Mouse (Mus musculus) liver, embryonic 15.5 days (tissue): ENCODE results near the gene Maml2. TPM values are rescaled to one million over a fixed set of nuclear protein-coding genes. Genes with fewer than 3 reads are reported as not detected.

Experiments
- ATAC-seq: fragments of 200-750 bp; cut with Nextera tagmentation; 2 replicates; pipeline ENCODE4 v1.8.0; 2017; ENCODE audit warnings: moderate number of reproducible peaks, mild to moderate bottlenecking, moderate library complexity; ENCODE audit not compliant: insufficient read depth
- H3K27ac ChIP-seq: fragments of 300-500 bp; sonication (generic); replicated peaks from 2 replicates; pipeline ENCODE4 v1.5.1; 2015; ENCODE audit warnings: mild to moderate bottlenecking, inconsistent platforms
- H3K27me3 ChIP-seq: fragments of 300-500 bp; sonication (generic); 2 replicates; pipeline ENCODE4 v1.6.1; 2015; ENCODE audit warnings: mild to moderate bottlenecking, inconsistent platforms
- H3K36me3 ChIP-seq: fragments of 300-500 bp; sonication (generic); replicated peaks from 2 replicates; pipeline ENCODE4 v1.6.1; 2015; ENCODE audit warnings: moderate library complexity, mild to moderate bottlenecking, inconsistent platforms
- H3K4me1 ChIP-seq: fragments of 300-500 bp; sonication (generic); replicated peaks from 2 replicates; pipeline ENCODE4 v1.6.1; 2015; ENCODE audit warnings: inconsistent platforms
- H3K4me2 ChIP-seq: fragments of 300-500 bp; sonication (generic); 2 replicates; pipeline ENCODE4 v1.6.1; 2015; ENCODE audit warnings: moderate library complexity, mild to moderate bottlenecking, inconsistent platforms
- H3K4me3 ChIP-seq: fragments of 300-500 bp; sonication (generic); replicated peaks from 2 replicates; pipeline ENCODE4 v1.5.1; 2015; ENCODE audit warnings: mild to moderate bottlenecking, inconsistent platforms
- H3K9ac ChIP-seq: fragments of 300-500 bp; sonication (generic); 2 replicates; pipeline ENCODE4 v1.6.1; 2015; ENCODE audit warnings: moderate library complexity, mild to moderate bottlenecking, inconsistent platforms
- H3K9me3 ChIP-seq: fragments of 300-500 bp; sonication (generic); replicated peaks from 2 replicates; pipeline ENCODE4 v1.6.1; 2016; ENCODE audit warnings: inconsistent platforms
- WGBS: fragments of 180-500 bp; shearing (Covaris S2); methylation state at CpG from one replicate; pipeline ENCODE4 v1.1.7; 2015; ENCODE audit warnings: mixed read lengths; ENCODE audit not compliant: insufficient replicate concordance; 5-methylcytosine and 5-hydroxymethylcytosine counted together
- polyA plus RNA-seq: library from polyadenylated mRNA; unstranded; fragments of >200 nt; fragmentation: Nextera tagmentation; extraction: Ambion mirVana; gene quantifications from 2 replicates; pipeline ENCODE4 v1.2.1, GENCODE M21; 2015

Maml2 gene
- polyA plus RNA-seq, 1 experiment from 2014 or later = 0.84 TPM

- Histone ChIP-seq H3K9ac (no peak overlapping the region), H3K9me3 (no peaks in the 10 kb centered on the region), H3K27me3 (no peaks in the 10 kb centered on the region), H3K36me3 (no peaks in the 10 kb centered on the region), H3K4me2 (no peak overlapping the region), H3K4me1 (no peaks in the 10 kb centered on the region), H3K27ac (no peak overlapping the region), H3K4me3 (no peak overlapping the region)
- no peak for ATAC-seq
- WGBS = 38% methylated on average over 7 of the region's 7 CpGs
Measured at GRCm38 (mm10) chr9:13454651-13455123, 156.9 kb downstream of the Maml2 start.

- no peaks in the 10 kb centered on the region for H3K36me3 ChIP-seq
- no peaks in the 10 kb centered on the region for H3K27me3 ChIP-seq
- 47% methylated on average over 1 of the region's 1 CpGs for WGBS
- H3K4me2 ChIP-seq = no peak overlapping the region
- H3K27ac ChIP-seq = no peak overlapping the region
- no peaks in the 10 kb centered on the region for H3K9me3 ChIP-seq
- no peaks in the 10 kb centered on the region for H3K4me1 ChIP-seq
- no peak for ATAC-seq
- H3K9ac ChIP-seq = no peak overlapping the region
- H3K4me3 ChIP-seq = no peak overlapping the region
Measured at GRCm38 (mm10) chr9:13455231-13455630, 157.5 kb downstream of the Maml2 start.

DNA sequence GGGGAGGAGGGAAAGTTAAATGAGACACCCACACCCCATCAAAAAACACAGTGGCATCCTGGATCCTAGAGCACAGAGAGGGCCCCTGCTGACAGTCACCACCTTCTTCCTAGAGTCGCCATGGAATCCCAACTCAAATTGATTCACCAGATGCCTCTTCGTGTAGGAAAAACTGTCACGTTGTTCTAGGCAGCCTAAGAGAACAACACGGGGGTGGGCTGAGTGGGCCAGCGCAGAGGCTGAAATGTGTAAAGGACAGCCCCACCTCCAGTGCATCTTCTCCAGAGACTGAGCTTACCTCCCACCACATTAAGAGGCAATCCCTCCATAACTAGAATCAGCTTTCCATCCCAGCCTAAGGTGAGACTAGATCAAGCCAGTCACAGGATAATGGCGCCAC is 160.0 kb downstream of the Maml2 start:
- ATAC-seq = no peak
- 69% methylated on average over 6 of the region's 6 CpGs for WGBS
- H3K27ac ChIP-seq = no peak overlapping the region

DNA sequence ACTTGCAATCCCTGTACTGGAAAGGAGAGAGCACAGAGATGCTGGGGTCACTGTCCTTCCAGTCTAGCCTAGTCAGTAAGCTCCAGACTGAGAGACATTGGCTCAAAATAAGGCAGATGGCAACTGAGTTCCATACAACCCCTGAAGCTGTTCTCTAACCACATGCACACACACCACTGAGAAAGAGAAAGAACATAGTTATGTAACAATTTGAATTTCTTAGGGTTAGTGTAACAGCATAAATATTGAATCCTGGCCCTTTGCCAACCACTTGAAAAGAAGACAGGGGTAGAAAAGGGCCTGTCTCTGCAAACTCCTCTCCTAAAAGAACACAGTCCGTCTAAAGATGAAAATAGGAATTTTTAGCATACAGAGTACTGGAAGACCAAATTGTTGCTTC is 161.6 kb downstream of the Maml2 start:
- Histone ChIP-seq H3K4me2 (no peak overlapping the region), H3K36me3 (no peaks in the 10 kb centered on the region), H3K9me3 (no peaks in the 10 kb centered on the region), H3K4me1 (no peaks in the 10 kb centered on the region), H3K4me3 (no peak overlapping the region), H3K27me3 (no peaks in the 10 kb centered on the region), H3K27ac (no peak overlapping the region), H3K9ac (no peak overlapping the region)
- no peak for ATAC-seq
- 51% methylated on average over 1 of the region's 1 CpGs for WGBS

More for the DNA sequence above, 160.0 kb downstream of the Maml2 start:
- no peak overlapping the region for H3K9ac ChIP-seq
- H3K4me2 ChIP-seq = no peak overlapping the region
- H3K27me3 ChIP-seq = no peaks in the 10 kb centered on the region
- no peaks in the 10 kb centered on the region for H3K4me1 ChIP-seq
- H3K9me3 ChIP-seq = no peaks in the 10 kb centered on the region
- no peaks in the 10 kb centered on the region for H3K36me3 ChIP-seq
- no peak overlapping the region for H3K4me3 ChIP-seq

DNA sequence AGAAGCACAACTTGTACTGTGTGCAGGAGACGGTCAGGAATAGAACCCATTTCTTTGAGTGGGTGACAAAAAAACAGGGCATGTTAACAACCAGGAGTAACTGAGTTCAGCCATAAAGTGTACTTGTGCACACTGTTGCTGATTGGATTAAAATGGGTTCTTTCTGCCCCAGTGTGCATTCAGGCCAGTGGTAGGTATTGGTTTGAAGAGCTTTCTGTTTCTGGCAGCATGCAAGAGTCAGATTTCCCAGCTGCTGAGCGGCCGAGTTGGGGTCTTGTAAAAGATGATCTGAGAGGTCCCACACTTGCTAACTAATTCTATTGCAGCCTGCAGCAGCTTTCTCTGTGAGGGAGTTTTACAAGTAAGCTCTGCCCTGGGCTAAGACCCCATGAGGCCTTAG is 162.3 kb downstream of the Maml2 start:
- no peaks in the 10 kb centered on the region for H3K9me3 ChIP-seq
- no peak overlapping the region for H3K4me2 ChIP-seq
- ATAC-seq = no peak
- no peak overlapping the region for H3K27ac ChIP-seq
- no peaks in the 10 kb centered on the region for H3K36me3 ChIP-seq
- 80% methylated on average over 3 of the region's 3 CpGs for WGBS
- no peak overlapping the region for H3K9ac ChIP-seq
- no peaks in the 10 kb centered on the region for H3K4me1 ChIP-seq
- no peaks in the 10 kb centered on the region for H3K27me3 ChIP-seq
- H3K4me3 ChIP-seq = no peak overlapping the region

GRCm38 (mm10) chr9:13460926-13461325 is 163.2 kb downstream of the Maml2 start:
- no peaks in the 10 kb centered on the region for H3K27me3 ChIP-seq
- ATAC-seq = no peak
- H3K4me1 ChIP-seq = 0 out of 2 replicates have a peak, but pooled peaks cover 2% of the 10 kb centered on the region
- no peak overlapping the region for H3K27ac ChIP-seq
- H3K9ac ChIP-seq = no peak overlapping the region
- H3K9me3 ChIP-seq = no peaks in the 10 kb centered on the region
- H3K4me2 ChIP-seq = no peak overlapping the region
- H3K4me3 ChIP-seq = no peak overlapping the region
- H3K36me3 ChIP-seq = no peaks in the 10 kb centered on the region
- WGBS = 71% methylated on average over 1 of the region's 1 CpGs

DNA sequence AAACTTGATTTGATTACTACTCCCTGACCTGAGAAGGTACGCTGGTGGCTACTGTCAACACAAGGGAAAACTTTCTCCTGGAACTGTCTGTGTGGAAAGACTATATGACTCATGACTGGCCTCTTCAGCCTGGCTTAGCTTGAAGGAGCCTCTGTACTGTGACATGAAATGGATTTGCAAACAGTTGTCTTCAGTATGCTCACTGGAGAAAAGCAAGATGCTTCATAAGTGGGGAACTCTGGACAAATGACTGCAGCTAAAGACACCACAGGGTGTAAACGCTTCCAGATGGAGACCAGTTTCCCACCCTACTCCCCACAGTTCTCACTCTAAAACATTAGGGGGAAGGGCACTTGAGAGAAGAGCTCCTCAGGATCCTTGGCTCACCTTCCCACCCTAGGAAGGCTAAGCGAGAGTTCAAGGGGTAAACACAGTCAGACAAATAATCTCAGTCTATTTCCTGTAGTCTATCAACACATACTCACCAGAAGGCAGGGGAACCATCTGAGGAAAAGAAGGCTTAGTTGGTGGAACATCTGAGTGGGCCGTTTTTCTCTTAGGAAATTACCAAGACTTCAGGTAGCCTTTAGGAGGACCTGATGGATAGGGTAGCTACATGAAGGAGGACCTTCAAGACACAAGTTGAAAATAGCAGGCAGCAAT is 167.7 kb downstream of the Maml2 start:
- H3K9me3 ChIP-seq = no peaks in the 10 kb centered on the region

DNA sequence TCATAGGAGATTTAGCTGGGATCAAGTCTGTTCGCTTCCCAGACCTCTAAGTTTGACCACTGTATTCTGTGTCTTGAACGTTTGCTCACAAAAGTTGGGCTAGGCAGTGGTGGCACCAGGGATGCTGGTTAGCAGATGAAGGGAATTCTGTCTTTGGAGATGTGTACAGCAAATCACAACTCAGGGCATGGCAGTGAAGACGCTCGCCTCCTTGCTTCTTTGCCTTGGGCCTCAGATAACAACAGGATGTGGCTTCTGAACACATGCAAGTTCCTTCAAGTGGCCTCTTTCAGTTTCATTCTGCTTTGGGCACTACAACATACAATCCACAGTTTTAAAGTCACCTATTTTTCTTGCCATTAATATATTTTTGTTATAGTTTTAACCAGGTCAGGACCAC is 168.6 kb downstream of the Maml2 start:
- Histone ChIP-seq H3K9me3 (no peaks in the 10 kb centered on the region), H3K36me3 (no peaks in the 10 kb centered on the region), H3K27ac (no peak overlapping the region), H3K9ac (no peak overlapping the region), H3K4me1 (peaks cover 9% of the 10 kb centered on the region; the same call in 1 of the 2 replicates), H3K4me2 (no peak overlapping the region), H3K27me3 (no peaks in the 10 kb centered on the region), H3K4me3 (no peak overlapping the region)
- whole genome bisulfite sequencing = 23% methylated on average over 4 of the region's 4 CpGs
- ATAC-seq = no peak

More for the DNA sequence above, 167.7 kb downstream of the Maml2 start:
- Histone ChIP-seq H3K27me3 (no peaks in the 10 kb centered on the region), H3K27ac (no peak overlapping the region), H3K4me1 (peaks cover 9% of the 10 kb centered on the region; the same call in 1 of the 2 replicates), H3K36me3 (no peaks in the 10 kb centered on the region), H3K9ac (no peak overlapping the region), H3K4me2 (no peak overlapping the region), H3K4me3 (no peak overlapping the region)
- ATAC-seq = no peak
- WGBS = 44% methylated on average over 4 of the region's 4 CpGs

DNA sequence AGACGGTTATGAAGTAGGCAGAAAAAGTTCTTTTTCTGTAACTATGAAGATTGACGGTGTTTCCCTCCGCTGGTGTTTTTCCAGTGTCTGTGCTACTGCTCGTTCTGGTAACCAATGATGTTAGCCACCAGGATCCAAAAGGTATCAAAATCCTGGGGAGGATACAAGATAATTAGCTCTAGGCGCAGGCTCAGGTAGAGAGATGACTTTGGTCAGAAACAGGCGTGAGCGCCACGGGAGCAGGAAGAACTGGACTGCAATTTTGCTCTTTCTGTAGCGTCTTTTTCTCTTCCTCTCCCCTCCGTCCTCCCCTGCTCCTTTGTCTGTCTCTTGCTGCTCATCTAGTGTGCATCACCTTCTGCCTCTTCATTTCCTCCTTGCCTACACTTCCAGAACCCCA is 169.1 kb downstream of the Maml2 start:
- no peaks in the 10 kb centered on the region for H3K36me3 ChIP-seq
- H3K4me3 ChIP-seq = no peak overlapping the region
- 0 out of 2 replicates have a peak overlapping the region, but pooled peaks have one; percentile 31 for H3K27ac ChIP-seq
- no peaks in the 10 kb centered on the region for H3K9me3 ChIP-seq
- 0 out of 2 replicates have a peak overlapping the region, but pooled peaks have one; percentile 11 for H3K4me2 ChIP-seq
- no peaks in the 10 kb centered on the region for H3K27me3 ChIP-seq
- peaks cover 9% of the 10 kb centered on the region; the same call in 1 of the 2 replicates for H3K4me1 ChIP-seq
- 25% methylated on average over 10 of the region's 10 CpGs for WGBS
- ATAC-seq = no peak
- no peak overlapping the region for H3K9ac ChIP-seq

- H3K27me3 ChIP-seq = no peaks in the 10 kb centered on the region
- H3K36me3 ChIP-seq = no peaks in the 10 kb centered on the region
- no peak overlapping the region for H3K9ac ChIP-seq
- H3K4me1 ChIP-seq = peaks cover 9% of the 10 kb centered on the region; the same call in 1 of the 2 replicates
- no peak overlapping the region for H3K27ac ChIP-seq
- H3K4me2 ChIP-seq = no peak overlapping the region
- no peaks in the 10 kb centered on the region for H3K9me3 ChIP-seq
- H3K4me3 ChIP-seq = no peak overlapping the region
- ATAC-seq = no peak
- 56% methylated on average over 7 of the region's 7 CpGs for WGBS
Measured at GRCm38 (mm10) chr9:13467745-13468144, 170.0 kb downstream of the Maml2 start.

DNA sequence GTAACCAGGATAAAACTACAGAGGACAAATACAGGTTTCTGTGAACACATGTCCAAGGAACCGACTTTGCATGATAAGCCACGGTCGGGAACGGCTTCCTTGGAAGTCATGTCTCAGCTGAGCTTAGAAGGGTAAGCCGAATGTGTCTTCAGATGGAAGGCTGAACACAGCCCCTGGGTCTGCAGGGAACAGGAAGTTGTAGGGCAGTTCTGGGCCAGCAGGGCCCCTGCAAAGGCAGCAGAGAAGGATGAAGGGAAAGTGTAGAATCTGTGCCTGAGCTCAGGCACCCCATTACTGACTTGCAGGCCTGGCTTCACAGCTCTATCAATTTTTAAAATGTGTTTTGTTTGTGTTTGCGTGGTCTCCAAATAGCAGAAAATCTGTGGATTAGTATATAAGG is 171.0 kb downstream of the Maml2 start:
- Histone ChIP-seq H3K9ac (no peak overlapping the region), H3K27ac (no peak overlapping the region)
- WGBS = 43% methylated on average over 6 of the region's 6 CpGs

GRCm38 (mm10) chr9:13470013-13470412 is 172.3 kb downstream of the Maml2 start:
- Histone ChIP-seq H3K9me3 (no peaks in the 10 kb centered on the region), H3K4me2 (no peak overlapping the region), H3K36me3 (no peaks in the 10 kb centered on the region), H3K4me3 (no peak overlapping the region), H3K27ac (no peak overlapping the region), H3K4me1 (peaks cover 9% of the 10 kb centered on the region; the same call in 1 of the 2 replicates), H3K9ac (no peak overlapping the region), H3K27me3 (no peaks in the 10 kb centered on the region)
- WGBS = 15% methylated on average over 7 of the region's 7 CpGs
- ATAC-seq = no peak

More for the DNA sequence above, 171.0 kb downstream of the Maml2 start:
- Histone ChIP-seq H3K27me3 (no peaks in the 10 kb centered on the region), H3K36me3 (no peaks in the 10 kb centered on the region), H3K4me1 (peaks cover 9% of the 10 kb centered on the region; the same call in 1 of the 2 replicates), H3K4me2 (no peak overlapping the region), H3K9me3 (no peaks in the 10 kb centered on the region), H3K4me3 (no peak overlapping the region)
- no peak for ATAC-seq
